Mouse (Mus musculus) bone marrow, adult 2 months (tissue): ENCODE data around the gene Grb2. TPM values are rescaled to one million over a fixed set of nuclear protein-coding genes. Genes with fewer than 3 reads are reported as not detected.

Experiments used
- H3K27ac ChIP-seq: fragments of 200-500 bp; 2 replicates; pipeline ENCODE4 v1.5.1; 2012; ENCODE audit warnings: low read depth, mild to moderate bottlenecking, control low read depth, inconsistent platforms, low read length; ENCODE audit not compliant: control insufficient read depth, poor library complexity, insufficient read depth
- H3K4me1 ChIP-seq: fragments of 200-500 bp; 2 replicates; pipeline ENCODE4 v1.6.1; 2011; ENCODE audit warnings: low read length; ENCODE audit not compliant: control insufficient read depth, insufficient read depth
- H3K4me3 ChIP-seq: fragments of 200-500 bp; replicated peaks from 2 replicates; pipeline ENCODE3; 2011; ENCODE audit warnings: mild to moderate bottlenecking, low read depth, low read length, control low read depth; ENCODE audit not compliant: control insufficient read depth
- CTCF ChIP-seq: fragments of 200-500 bp; IDR thresholded peaks from 2 replicates; pipeline ENCODE4 v1.5.1; 2011; ENCODE audit warnings: low read length, control low read depth; ENCODE audit not compliant: control insufficient read depth, insufficient read depth
- POLR2A ChIP-seq: fragments of 200-500 bp; IDR thresholded peaks from 2 replicates; pipeline ENCODE4 v1.6.1; 2011; ENCODE audit warnings: low read depth, mild to moderate bottlenecking, control low read depth, low read length, borderline replicate concordance; ENCODE audit not compliant: control insufficient read depth
- WGBS: fragments of 180-500 bp; shearing (Covaris S2); methylation state at CpG from one replicate; pipeline ENCODE4 v1.1.7; 2018; 5-methylcytosine and 5-hydroxymethylcytosine counted together
- polyA plus RNA-seq: library from polyadenylated mRNA; stranded (reverse); fragments of >200 nt; gene quantifications from 2 replicates; pipeline ENCODE4 v1.2.4, GENCODE M21; 2011; ENCODE audit warnings: low replicate concordance; ENCODE audit not compliant: missing spikeins, insufficient read depth, insufficient read length

Grb2 gene
- polyA plus RNA-seq, 1 experiment: 53.6 TPM

GRCm38 (mm10) chr11:115679554-115680238, 28.7 kb downstream of the Grb2 start:
- WGBS: 87% methylated on average over 9 of the region's 9 CpGs
- TF ChIP-seq CTCF (no peak), POLR2A (no peak)
- Histone ChIP-seq H3K27ac (no peak overlapping the region), H3K4me1 (peaks cover 7% of the 10 kb centered on the region), H3K4me3 (no peak overlapping the region)

GRCm38 (mm10) chr11:115678861-115679260, 29.5 kb downstream of the Grb2 start:
- 85% methylated on average over 6 of the region's 6 CpGs for WGBS
- peaks cover 5% of the 10 kb centered on the region for H3K4me1 ChIP-seq
- no peak overlapping the region for H3K27ac ChIP-seq
- no peak for TF ChIP-seq POLR2A
- TF ChIP-seq CTCF: no peak
- no peak overlapping the region for H3K4me3 ChIP-seq

GRCm38 (mm10) chr11:115677511-115677910, 30.9 kb downstream of the Grb2 start:
- TF ChIP-seq CTCF: no peak
- TF ChIP-seq POLR2A: no peak
- WGBS: 74% methylated on average over 3 of the region's 3 CpGs
- peaks cover 8% of the 10 kb centered on the region for H3K4me1 ChIP-seq
- no peak overlapping the region for H3K4me3 ChIP-seq
- H3K27ac ChIP-seq: no peak overlapping the region

- TF ChIP-seq POLR2A (no peak), CTCF (no peak)
- no peak overlapping the region for H3K27ac ChIP-seq
- no peak overlapping the region for H3K4me3 ChIP-seq
- peaks cover 10% of the 10 kb centered on the region for H3K4me1 ChIP-seq
- 41% methylated on average over 8 of the region's 8 CpGs for WGBS
Observed at GRCm38 (mm10) chr11:115676738-115677137, 31.7 kb downstream of the Grb2 start.

GRCm38 (mm10) chr11:115674235-115674865, 34.0 kb downstream of the Grb2 start:
- TF ChIP-seq POLR2A (no peak), CTCF (no peak)
- WGBS: 27% methylated on average over 9 of the region's 9 CpGs

GRCm38 (mm10) chr11:115673471-115674234, 34.7 kb downstream of the Grb2 start:
- no peak overlapping the region for H3K4me3 ChIP-seq
- WGBS: 52% methylated on average over 9 of the region's 9 CpGs
- no peak overlapping the region for H3K27ac ChIP-seq

More at GRCm38 (mm10) chr11:115674235-115674865, 34.0 kb downstream of the Grb2 start:
- H3K4me3 ChIP-seq: no peak overlapping the region
- no peak overlapping the region for H3K27ac ChIP-seq
- H3K4me1 ChIP-seq: peaks cover 13% of the 10 kb centered on the region

GRCm38 (mm10) chr11:115672226-115672987, 36.0 kb downstream of the Grb2 start:
- Histone ChIP-seq H3K27ac (no peak overlapping the region), H3K4me1 (peaks cover 13% of the 10 kb centered on the region), H3K4me3 (no peak overlapping the region)
- 44% methylated on average over 7 of the region's 7 CpGs for WGBS
- TF ChIP-seq POLR2A (no peak), CTCF (no peak)

More at GRCm38 (mm10) chr11:115673471-115674234, 34.7 kb downstream of the Grb2 start:
- TF ChIP-seq CTCF: no peak
- no peak for TF ChIP-seq POLR2A
- peaks cover 13% of the 10 kb centered on the region for H3K4me1 ChIP-seq
